Mouse (Mus musculus) CH12.LX (cell line): ENCODE measurements around the gene Apom. TPM values are rescaled to one million over a fixed set of nuclear protein-coding genes. Genes with fewer than 3 reads are reported as not detected.

Source experiments
- DNase-seq: peaks from one replicate; pipeline ENCODE4 v3.0.0-alpha.2; 2013; ENCODE audit errors: extremely low read depth
- H3K27ac ChIP-seq: 2 replicates; pipeline ENCODE4 v1.5.1; 2012; ENCODE audit warnings: low read depth, mild to moderate bottlenecking, control low read depth, moderate library complexity; ENCODE audit not compliant: insufficient read depth
- H3K27me3 ChIP-seq: replicated peaks from 2 replicates; pipeline ENCODE3; 2012; ENCODE audit warnings: inconsistent platforms
- H3K36me3 ChIP-seq, 2 experiments: replicated peaks in 1 of 2; 2 replicates each; pipeline versions ENCODE3 to v1.6.1; 2012; ENCODE audit warnings: inconsistent platforms in 1 of 2, low read length in 1 of 2, mild to moderate bottlenecking in 1 of 2, mixed read lengths in 1 of 2, moderate library complexity in 1 of 2; ENCODE audit not compliant: control insufficient read depth in 1 of 2, insufficient read depth in 1 of 2
- H3K4me1 ChIP-seq, 2 experiments: 2 replicates each; pipeline ENCODE4 v1.6.1; 2012; ENCODE audit warnings: inconsistent platforms in 1 of 2, moderate library complexity in 1 of 2; ENCODE audit not compliant: insufficient read depth in 2 of 2, control insufficient read depth in 1 of 2
- H3K4me2 ChIP-seq: 2 replicates; pipeline ENCODE4 v1.6.1; 2012; ENCODE audit warnings: low read depth, mild to moderate bottlenecking, control low read depth; ENCODE audit not compliant: poor library complexity, insufficient read depth, severe bottlenecking
- H3K4me3 ChIP-seq, 3 experiments: fragments of 150-350 bp in 1 of 3; sonication (generic) in 1 of 3; replicated peaks in 1 of 3; 2 replicates each; pipeline versions ENCODE3 to v1.5.1; 2011 to 2012; ENCODE audit warnings: low read depth in 2 of 3, low read length in 2 of 3, mild to moderate bottlenecking in 2 of 3, moderate library complexity in 2 of 3, control low read depth in 1 of 3, improper control_type of control experiment in 1 of 3, inconsistent platforms in 1 of 3, mixed read lengths in 1 of 3; ENCODE audit not compliant: poor library complexity in 1 of 3
- H3K79me2 ChIP-seq: replicated peaks from 2 replicates; pipeline ENCODE4 v1.6.1; 2012; ENCODE audit warnings: mild to moderate bottlenecking, moderate library complexity; ENCODE audit not compliant: control insufficient read depth, poor library complexity, insufficient read depth, severe bottlenecking; ENCODE audit errors: extremely low read depth
- H3K9ac ChIP-seq: 2 replicates; pipeline ENCODE4 v1.6.1; 2012; ENCODE audit warnings: low read depth, mild to moderate bottlenecking, control low read depth, moderate library complexity; ENCODE audit not compliant: insufficient read depth
- H3K9me3 ChIP-seq: replicated peaks from 2 replicates; pipeline ENCODE3; 2012; ENCODE audit warnings: low read length, inconsistent platforms, mixed read lengths
- BHLHE40 ChIP-seq: IDR thresholded peaks from 2 replicates; pipeline ENCODE4 v1.6.1; 2011; ENCODE audit warnings: mild to moderate bottlenecking, low read depth, low read length, improper control_type of control experiment
- CHD1 ChIP-seq: IDR thresholded peaks from 2 replicates; pipeline ENCODE4 v1.6.1; 2012; ENCODE audit warnings: low read depth, low read length, improper control_type of control experiment, inconsistent platforms
- CHD2 ChIP-seq: IDR thresholded peaks from 2 replicates; pipeline ENCODE4 v1.6.1; 2011; ENCODE audit warnings: low read length, improper control_type of control experiment
- CTCF ChIP-seq, 2 experiments: IDR thresholded peaks in 1 of 2; conservative IDR thresholded peaks in 1 of 2; 2 replicates each; pipeline ENCODE4 v1.5.1; 2011 to 2012; ENCODE audit warnings: low read depth in 2 of 2, low read length in 2 of 2, improper control_type of control experiment in 1 of 2, inconsistent platforms in 1 of 2, mild to moderate bottlenecking in 1 of 2, moderate library complexity in 1 of 2
- E2F4 ChIP-seq: IDR thresholded peaks from 2 replicates; pipeline ENCODE4 v1.6.1; 2011; ENCODE audit warnings: low read depth, low read length, improper control_type of control experiment; ENCODE audit not compliant: insufficient replicate concordance
- ELF1 ChIP-seq: IDR thresholded peaks from 2 replicates; pipeline ENCODE4 v1.6.1; 2014; ENCODE audit warnings: low read depth, mild to moderate bottlenecking, inconsistent platforms, low read length, improper control_type of control experiment
- EP300 ChIP-seq: IDR thresholded peaks from 2 replicates; pipeline ENCODE4 v1.6.1; 2011; ENCODE audit warnings: low read length, improper control_type of control experiment
- ETS1 ChIP-seq: conservative IDR thresholded peaks from 2 replicates; pipeline ENCODE4 v1.6.1; 2012; ENCODE audit warnings: low read depth, mild to moderate bottlenecking, inconsistent platforms, low read length, improper control_type of control experiment, moderate library complexity
- GABPA ChIP-seq: IDR thresholded peaks from 2 replicates; pipeline ENCODE4 v1.6.1; 2012; ENCODE audit warnings: low read depth, low read length, improper control_type of control experiment, inconsistent platforms; ENCODE audit not compliant: insufficient replicate concordance
- HCFC1 ChIP-seq: IDR thresholded peaks from 2 replicates; pipeline ENCODE4 v1.6.1; 2012; ENCODE audit warnings: low read depth, mild to moderate bottlenecking, inconsistent platforms, low read length, improper control_type of control experiment
- IRF4 ChIP-seq: IDR thresholded peaks from 2 replicates; pipeline ENCODE4 v1.6.1; 2014; ENCODE audit warnings: low read depth, mild to moderate bottlenecking, inconsistent platforms, low read length, improper control_type of control experiment
- JUN ChIP-seq: IDR thresholded peaks from 2 replicates; pipeline ENCODE4 v1.6.1; 2011; ENCODE audit warnings: low read depth, mild to moderate bottlenecking, low read length, improper control_type of control experiment, moderate library complexity; ENCODE audit not compliant: insufficient read depth
- JUND ChIP-seq: conservative IDR thresholded peaks from 2 replicates; pipeline ENCODE4 v1.6.1; 2011; ENCODE audit warnings: low read depth, low read length, improper control_type of control experiment
- KAT2A ChIP-seq: IDR thresholded peaks from 2 replicates; pipeline ENCODE4 v1.6.1; 2012; ENCODE audit warnings: low read length, improper control_type of control experiment, inconsistent platforms; ENCODE audit not compliant: insufficient replicate concordance
- MAFK ChIP-seq: IDR thresholded peaks from 2 replicates; pipeline ENCODE4 v1.6.1; 2011; ENCODE audit warnings: low read length, improper control_type of control experiment; ENCODE audit not compliant: insufficient replicate concordance
- MAX ChIP-seq: IDR thresholded peaks from 2 replicates; pipeline ENCODE4 v1.6.1; 2011; ENCODE audit warnings: low read length, improper control_type of control experiment
- MAZ ChIP-seq: IDR thresholded peaks from 2 replicates; pipeline ENCODE4 v1.6.1; 2012; ENCODE audit warnings: low read depth, mild to moderate bottlenecking, inconsistent platforms, low read length, improper control_type of control experiment, moderate library complexity
- MEF2A ChIP-seq: IDR thresholded peaks from 2 replicates; pipeline ENCODE4 v1.6.1; 2014; ENCODE audit warnings: low read depth, mild to moderate bottlenecking, inconsistent platforms, low read length, improper control_type of control experiment, borderline replicate concordance
- MXI1 ChIP-seq: IDR thresholded peaks from 2 replicates; pipeline ENCODE4 v1.6.1; 2011; ENCODE audit warnings: mild to moderate bottlenecking, low read depth, low read length, improper control_type of control experiment
- MYC ChIP-seq: IDR thresholded peaks from 2 replicates; pipeline ENCODE4 v1.6.1; 2011; ENCODE audit warnings: low read depth, mild to moderate bottlenecking, improper control_type of control experiment, low read length
- NELFE ChIP-seq: IDR thresholded peaks from 2 replicates; pipeline ENCODE4 v1.6.1; 2011; ENCODE audit warnings: low read depth, low read length, improper control_type of control experiment
- NRF1 ChIP-seq: IDR thresholded peaks from 2 replicates; pipeline ENCODE4 v1.6.1; 2014; ENCODE audit warnings: low read depth, mild to moderate bottlenecking, inconsistent platforms, low read length, improper control_type of control experiment, moderate library complexity
- PAX5 ChIP-seq: IDR thresholded peaks from 2 replicates; pipeline ENCODE4 v1.6.1; 2012; ENCODE audit warnings: low read length, inconsistent platforms, mixed read lengths
- POLR2A ChIP-seq: IDR thresholded peaks from 2 replicates; pipeline ENCODE4 v1.6.1; 2011; ENCODE audit warnings: low read depth, mild to moderate bottlenecking, improper control_type of control experiment, low read length
- POLR2AphosphoS2 ChIP-seq: IDR thresholded peaks from 2 replicates; pipeline ENCODE4 v1.6.1; 2011; ENCODE audit warnings: low read depth, low read length, improper control_type of control experiment
- RAD21 ChIP-seq: IDR thresholded peaks from 2 replicates; pipeline ENCODE4 v1.6.1; 2011; ENCODE audit warnings: low read depth, mild to moderate bottlenecking, low read length, improper control_type of control experiment, moderate library complexity
- RCOR1 ChIP-seq: conservative IDR thresholded peaks from 2 replicates; pipeline ENCODE4 v1.6.1; 2012; ENCODE audit warnings: low read depth, mild to moderate bottlenecking, inconsistent platforms, low read length, improper control_type of control experiment
- SIN3A ChIP-seq: IDR thresholded peaks from 2 replicates; pipeline ENCODE4 v1.6.1; 2012; ENCODE audit warnings: low read length, improper control_type of control experiment, inconsistent platforms
- SMC3 ChIP-seq: IDR thresholded peaks from 2 replicates; pipeline ENCODE4 v1.6.1; 2011; ENCODE audit warnings: low read depth, low read length, improper control_type of control experiment
- TBP ChIP-seq: conservative IDR thresholded peaks from 2 replicates; pipeline ENCODE4 v1.6.1; 2011; ENCODE audit warnings: low read depth, low read length, improper control_type of control experiment
- TCF12 ChIP-seq: IDR thresholded peaks from 2 replicates; pipeline ENCODE4 v1.6.1; 2014; ENCODE audit warnings: low read depth, mild to moderate bottlenecking, inconsistent platforms, low read length, improper control_type of control experiment
- UBTF ChIP-seq: IDR thresholded peaks from 2 replicates; pipeline ENCODE4 v1.6.1; 2012; ENCODE audit warnings: low read depth, mild to moderate bottlenecking, inconsistent platforms, low read length, improper control_type of control experiment, moderate library complexity
- USF1 ChIP-seq: IDR thresholded peaks from 2 replicates; pipeline ENCODE4 v1.6.1; 2014; ENCODE audit warnings: low read depth, mild to moderate bottlenecking, inconsistent platforms, low read length, improper control_type of control experiment
- USF2 ChIP-seq: conservative IDR thresholded peaks from 2 replicates; pipeline ENCODE4 v1.6.1; 2011; ENCODE audit warnings: low read depth, low read length, improper control_type of control experiment
- ZC3H11A ChIP-seq: IDR thresholded peaks from 2 replicates; pipeline ENCODE4 v1.6.1; 2012; ENCODE audit warnings: low read depth, mild to moderate bottlenecking, inconsistent platforms, low read length, improper control_type of control experiment
- ZKSCAN1 ChIP-seq: IDR thresholded peaks from 2 replicates; pipeline ENCODE4 v1.6.1; 2012; ENCODE audit warnings: low read depth, inconsistent platforms, low read length, improper control_type of control experiment, borderline replicate concordance
- ZMIZ1 ChIP-seq: IDR thresholded peaks from 2 replicates; pipeline ENCODE4 v1.6.1; 2012; ENCODE audit warnings: low read depth, mild to moderate bottlenecking, inconsistent platforms, low read length, improper control_type of control experiment
- ZNF384 ChIP-seq: IDR thresholded peaks from 2 replicates; pipeline ENCODE4 v1.6.1; 2012; ENCODE audit warnings: low read depth, low read length, improper control_type of control experiment, inconsistent platforms
- dilution Hi-C: fragments of 300-500 bp; cut with MboI; formaldehyde crosslinking; loops from 2 replicates; pipeline ENCODE4 v1.14.3; 2020; ENCODE audit warnings: low sequenced_read_pairs; ENCODE audit not compliant: extremely low pct_unique_long_range_greater_than_20kb, extremely low pct_ligation_motif_present
- in situ Hi-C: fragments of 300-500 bp; cut with MboI; formaldehyde crosslinking; loops from 3 replicates; pipeline ENCODE4 v1.14.3; 2019; ENCODE audit warnings: low sequenced_read_pairs, low pct_ligation_motif_present, low pct_unique_long_range_greater_than_20kb, mixed read lengths
- polyA plus RNA-seq: library from polyadenylated mRNA; unstranded; fragments of >175 nt; gene quantifications from 2 replicates; pipeline ENCODE4 v1.2.1, GENCODE M21; 2012; ENCODE audit warnings: low read depth; ENCODE audit not compliant: insufficient read length
- total RNA-seq, 2 experiments: library from RNA; depleted of rRNA; stranded (reverse); fragments of 300-350 nt in 1 of 2; fragments of >200 nt in 1 of 2; gene quantifications; 2 replicates each; pipeline ENCODE4 v1.2.3; 2012 to 2014

The Apom gene
- total and polyA plus RNA-seq, 3 experiments, result 0.39 TPM; not detected in 2

GRCm38 (mm10) chr17:35172445-35173234 is 40.8 kb upstream of the Apom start:
- Histone ChIP-seq H3K4me1 (peaks cover 14 to 52% of the 10 kb centered on the region in 2 experiments), H3K4me3 (peak overlapping the region in 1 of 3 experiments; percentile 28)
- no peak for DNase-seq

GRCm38 (mm10) chr17:35168541-35169207 is 36.8 kb upstream of the Apom start:
- Histone ChIP-seq H3K27me3 (no peaks in the 10 kb centered on the region), H3K36me3 (peaks cover 0 to 5% of the 10 kb centered on the region in 2 experiments), H3K9me3 (no peaks in the 10 kb centered on the region), H3K79me2 (peaks cover 15% of the 10 kb centered on the region), H3K4me2 (no peak overlapping the region), H3K4me1 (peaks cover 11 to 44% of the 10 kb centered on the region in 2 experiments), H3K4me3 (no peak overlapping the region), H3K27ac (no peak overlapping the region), H3K9ac (no peak overlapping the region)
- dilution Hi-C loops (no loop called here), in situ Hi-C loops (no loop called here)
- DNase-seq, result peak; percentile 76
- peak; percentile 41 to 82; a peak in 2 of 4 replicates for TF ChIP-seq CTCF (conservative IDR thresholded peaks at IDR 0.05 in 1 of 2, IDR thresholded peaks at IDR 0.05 in 1 of 2; ENCODE audit: low read depth in 2 of 2, low read length in 2 of 2)
- TF ChIP-seq SMC3, result peak; percentile 84
- no peak for TF ChIP-seq EP300
- TF ChIP-seq CHD2, result no peak
- TF ChIP-seq RAD21, result peak; percentile 81
- TF ChIP-seq ZC3H11A, result peak; percentile 57; the same call in 1 of the 2 replicates
- TF ChIP-seq POLR2AphosphoS2, result no peak
- TF ChIP-seq ZNF384, result peak; percentile 97

More at GRCm38 (mm10) chr17:35172445-35173234, 40.8 kb upstream of the Apom start:
- Histone ChIP-seq H3K9me3 (no peaks in the 10 kb centered on the region), H3K36me3 (peaks cover 0 to 3% of the 10 kb centered on the region in 2 experiments), H3K4me2 (peak overlapping the region; percentile 48), H3K27me3 (no peaks in the 10 kb centered on the region), H3K9ac (peak overlapping the region; percentile 46), H3K27ac (peak overlapping the region; percentile 98), H3K79me2 (no peaks in the 10 kb centered on the region)
- in situ Hi-C loops (loop anchor here (5.0 kb wide), 1 partner anchor 60 kb away; the partner anchor contains the start of gene Atp6v1g2), dilution Hi-C loops (no loop called here)
- TF ChIP-seq JUND, result no peak
- TF ChIP-seq ETS1, result no peak
- TF ChIP-seq BHLHE40, result 0 out of 2 replicates have a peak, but pooled peaks have one; percentile 1
- no peak for TF ChIP-seq MAX
- no peak for TF ChIP-seq RAD21
- no peak for TF ChIP-seq MAFK
- no peak for TF ChIP-seq RCOR1
- TF ChIP-seq ZKSCAN1, result no peak
- TF ChIP-seq MAZ, result no peak
- TF ChIP-seq KAT2A, result no peak
- TF ChIP-seq CHD1, result peak; percentile 73; the same call in 1 of the 2 replicates
- no peak for TF ChIP-seq TBP
- no peak for TF ChIP-seq GABPA
- 0 out of 2 replicates have a peak, but pooled peaks have one; percentile 43 for TF ChIP-seq MXI1
- TF ChIP-seq SMC3, result no peak
- TF ChIP-seq ELF1, result no peak
- no peak for TF ChIP-seq MEF2A
- no peak for TF ChIP-seq JUN
- TF ChIP-seq IRF4, result peak; percentile 36; the same call in 1 of the 2 replicates
- no peak; the same call in 1 of the 2 replicates for TF ChIP-seq POLR2A
- no peak for TF ChIP-seq E2F4
- TF ChIP-seq POLR2AphosphoS2, result no peak
- no peak for TF ChIP-seq MYC
- TF ChIP-seq NELFE, result 0 out of 2 replicates have a peak, but pooled peaks have one; percentile 45
- TF ChIP-seq ZNF384, result no peak
- peak; percentile 51; the same call in 1 of the 2 replicates for TF ChIP-seq EP300
- no peak for TF ChIP-seq USF1
- TF ChIP-seq ZMIZ1, result peak; percentile 77; the same call in 1 of the 2 replicates
- TF ChIP-seq CTCF (conservative IDR thresholded peaks at IDR 0.05 in 1 of 2, IDR thresholded peaks at IDR 0.05 in 1 of 2; ENCODE audit: low read depth in 2 of 2, low read length in 2 of 2), result no peak
- no peak for TF ChIP-seq HCFC1
- TF ChIP-seq ZC3H11A, result no peak
- peak; percentile 15; the same call in 1 of the 2 replicates for TF ChIP-seq SIN3A
- 0 out of 2 replicates have a peak, but pooled peaks have one; percentile 51 for TF ChIP-seq UBTF
- TF ChIP-seq PAX5, result no peak
- TF ChIP-seq CHD2, result peak; percentile 23; the same call in 1 of the 2 replicates
- TF ChIP-seq NRF1, result no peak
- no peak for TF ChIP-seq USF2
- TF ChIP-seq TCF12, result peak; percentile 6; the same call in 1 of the 2 replicates
